Mouse (Mus musculus): ENCODE data around the gene Brinp2. TPM values are rescaled to one million over a fixed set of nuclear protein-coding genes. Genes with fewer than 3 reads are reported as not detected.

Brinp2 gene
- total RNA-seq, 2 experiments from 2014 or later = 76.5 to 80.4 TPM

DNA sequence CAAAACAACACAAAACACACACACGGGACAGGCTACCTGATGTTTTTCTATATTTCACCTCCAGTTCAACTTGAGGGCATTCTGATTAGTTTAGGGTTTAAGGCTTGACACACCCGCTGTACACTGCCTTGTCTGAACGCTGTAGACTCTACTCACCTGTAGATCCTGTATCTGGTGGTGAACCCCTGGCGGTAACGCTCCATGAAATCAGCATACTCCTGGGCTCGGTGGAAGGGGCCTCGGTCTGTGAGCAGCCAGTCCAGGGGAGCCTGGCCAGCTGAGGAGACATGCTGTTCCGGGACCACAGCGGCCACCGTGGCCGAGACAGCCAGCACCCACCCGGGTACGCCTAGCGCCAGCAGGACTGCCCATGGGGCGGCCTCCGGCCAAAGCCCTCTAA, 60.9 kb downstream of the Brinp2 start:
- DNase-seq = no peak

GRCm38 (mm10) chr1:158285198-158285597, 70.9 kb downstream of the Brinp2 start:
- DNase-seq = no peak

DNA sequence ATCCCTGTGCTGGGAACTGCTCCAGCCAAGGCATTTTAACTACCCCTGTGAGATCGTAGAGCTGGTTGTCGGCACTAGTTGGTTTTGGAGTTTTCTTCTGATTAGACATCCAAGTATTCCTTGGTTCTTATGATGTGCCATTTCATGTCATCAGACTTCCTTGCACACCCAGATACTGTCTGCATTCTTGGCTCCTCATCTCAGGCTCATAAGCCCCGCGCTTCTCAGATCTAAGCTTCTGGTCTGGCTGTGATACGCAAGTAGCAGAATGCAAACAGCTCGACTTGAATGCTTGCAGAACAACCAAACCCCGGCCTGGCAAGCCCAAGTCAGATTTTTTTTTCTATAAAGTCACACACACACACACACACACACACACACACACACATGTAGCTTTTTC, 72.3 kb downstream of the Brinp2 start:
- DNase-seq = no peak

GRCm38 (mm10) chr1:158272058-158272457, 84.1 kb downstream of the Brinp2 start:
- no peak for DNase-seq

- DNase-seq = peak in 1 of 2 experiments; percentile 27
Observed at GRCm38 (mm10) chr1:158267020-158267571, 89.0 kb downstream of the Brinp2 start.

- no peak for DNase-seq
Observed at GRCm38 (mm10) chr1:158266293-158267019, 89.7 kb downstream of the Brinp2 start.

- no peak for DNase-seq
Observed at GRCm38 (mm10) chr1:158259516-158260235, 96.5 kb downstream of the Brinp2 start.

- no peak for DNase-seq
Observed at GRCm38 (mm10) chr1:158258685-158259292, 97.3 kb downstream of the Brinp2 start.

DNA sequence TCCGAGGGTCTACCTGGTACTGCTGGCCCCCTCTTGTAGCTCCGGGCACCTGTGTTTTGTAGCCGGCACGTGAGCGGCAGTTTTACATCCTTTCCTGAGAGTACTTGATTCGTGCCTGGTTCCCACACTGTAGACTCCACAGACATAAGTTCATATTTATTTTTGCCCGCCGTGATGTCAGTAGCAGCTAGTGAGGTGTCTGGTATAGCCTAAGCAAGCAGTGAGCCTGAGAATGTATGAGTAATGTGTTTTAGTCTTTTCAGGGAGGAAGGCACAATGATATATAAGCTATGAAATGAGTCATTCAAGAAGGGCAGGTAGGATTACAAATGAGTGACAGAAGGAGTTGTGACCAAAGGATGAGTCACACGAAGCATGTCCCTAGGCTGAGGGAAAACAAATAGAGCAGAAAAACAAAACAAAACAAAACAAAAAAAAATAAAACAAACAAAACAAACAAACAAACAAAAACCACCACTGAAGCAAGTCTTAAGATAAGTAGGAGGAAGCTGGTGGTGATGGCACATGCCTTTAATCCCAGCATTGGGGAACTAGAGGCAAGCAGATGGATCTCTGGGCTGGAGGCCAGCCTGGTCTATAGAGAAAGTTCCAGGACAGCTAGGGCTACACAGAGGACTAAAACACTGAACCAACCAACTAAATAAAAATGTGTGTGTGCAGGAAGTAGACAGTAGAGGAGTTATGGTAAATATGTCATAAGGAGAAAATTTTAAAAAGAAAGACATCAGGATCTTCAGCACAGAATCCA, 100.0 kb downstream of the Brinp2 start:
- peak in 1 of 2 experiments; percentile 29 for DNase-seq

- DNase-seq = no peak
Observed at GRCm38 (mm10) chr1:158252682-158253222, 103.4 kb downstream of the Brinp2 start.

DNA sequence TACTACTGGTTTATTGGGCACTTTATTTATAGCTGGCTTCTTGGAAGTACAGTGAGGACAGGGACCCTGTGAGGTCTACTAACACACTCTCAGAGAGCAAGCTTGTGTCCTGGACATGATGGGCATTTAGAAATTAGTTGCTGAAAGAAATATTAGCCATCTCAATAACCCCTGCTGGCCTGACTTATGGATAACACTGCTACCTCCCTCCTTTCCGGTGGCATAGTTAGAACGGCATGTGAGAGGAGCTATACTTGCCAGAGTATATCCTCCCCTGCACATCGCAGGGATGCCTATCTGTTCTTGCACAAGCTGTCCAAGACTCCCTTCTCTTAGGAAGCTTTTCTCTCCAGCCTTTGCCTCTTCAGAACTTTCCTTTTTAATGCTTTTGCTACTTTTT, 107.9 kb downstream of the Brinp2 start:
- DNase-seq = no peak

- no peak for DNase-seq
Observed at GRCm38 (mm10) chr1:158246476-158247153, 109.5 kb downstream of the Brinp2 start.

- no peak for DNase-seq
Observed at GRCm38 (mm10) chr1:158245486-158245885, 110.6 kb downstream of the Brinp2 start.

GRCm38 (mm10) chr1:158244016-158244415, 112.1 kb downstream of the Brinp2 start:
- no peak for DNase-seq

DNA sequence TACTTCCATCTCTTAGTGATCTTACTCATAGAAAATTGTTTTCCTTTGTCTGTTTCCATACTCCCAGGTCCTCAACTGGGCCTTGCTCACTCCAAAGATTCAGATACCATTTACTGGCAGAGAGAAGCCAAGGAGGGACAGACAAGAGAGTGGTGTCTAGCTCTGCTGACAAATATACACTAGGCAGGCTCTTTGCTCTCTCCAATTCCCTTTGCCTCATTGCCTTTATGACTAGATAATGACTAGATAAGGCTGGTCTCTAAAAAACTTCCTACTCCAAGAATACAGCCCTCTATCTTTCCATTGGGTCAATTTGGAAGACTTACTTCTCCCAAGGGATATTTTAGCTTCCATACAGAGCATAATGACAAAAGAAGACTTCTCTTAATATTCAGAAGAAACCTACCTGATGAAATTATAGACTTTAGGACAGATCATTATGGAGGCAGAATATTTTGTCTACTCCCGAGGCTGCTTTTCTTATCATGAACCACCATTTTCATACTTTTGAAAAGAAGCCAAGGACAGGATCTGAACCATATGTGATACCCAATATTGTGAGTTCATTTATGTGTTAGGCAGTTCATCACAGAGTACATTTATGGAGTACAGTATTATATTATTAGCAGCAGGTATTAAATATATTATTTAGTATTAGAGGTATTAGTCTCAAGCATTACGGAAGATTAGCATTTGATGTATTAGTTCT, 114.1 kb downstream of the Brinp2 start:
- DNase-seq = no peak

- DNase-seq = no peak
Observed at GRCm38 (mm10) chr1:158239841-158240240, 116.3 kb downstream of the Brinp2 start.

DNA sequence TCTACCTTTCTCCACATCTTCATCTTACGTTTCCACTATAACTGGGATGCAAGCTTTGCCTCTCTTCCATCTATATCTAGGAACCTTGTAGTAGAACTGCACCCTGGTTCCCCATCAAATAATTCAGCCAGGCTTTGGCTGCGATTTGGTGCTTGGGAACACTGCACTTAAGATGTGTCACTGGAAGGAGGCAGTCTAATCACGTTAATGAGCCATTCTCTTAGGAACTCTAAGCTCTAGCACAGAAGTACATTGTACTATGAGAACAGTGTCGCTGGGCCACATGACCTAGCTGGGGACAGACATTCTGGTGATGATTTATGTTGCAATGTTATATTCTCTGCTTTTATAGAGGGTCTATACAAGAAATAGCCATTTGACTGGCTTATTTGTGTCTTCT, 117.4 kb downstream of the Brinp2 start:
- no peak for DNase-seq

GRCm38 (mm10) chr1:158228687-158229224, 127.4 kb downstream of the Brinp2 start:
- no peak for DNase-seq

GRCm38 (mm10) chr1:158227239-158227638, 128.9 kb downstream of the Brinp2 start:
- no peak for DNase-seq

DNA sequence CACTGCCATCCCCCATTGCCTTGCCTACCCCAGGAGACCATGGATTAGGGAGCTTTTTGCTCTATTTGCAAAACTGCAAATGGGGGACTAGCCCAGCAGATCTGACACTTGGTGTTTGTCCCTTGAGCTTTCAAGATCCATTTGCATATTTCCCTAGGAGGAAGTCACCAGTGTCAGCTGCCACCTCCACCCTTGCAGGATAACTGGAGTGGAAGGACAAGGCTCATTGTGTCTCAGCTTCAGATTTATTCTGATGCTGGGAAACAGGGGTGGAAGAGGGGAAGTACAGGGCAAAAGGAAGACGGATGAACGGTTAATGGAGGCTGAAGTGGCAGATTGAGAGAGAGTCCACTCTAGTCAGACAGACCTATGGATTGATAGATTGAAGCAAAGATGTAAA, 129.4 kb downstream of the Brinp2 start:
- DNase-seq = no peak

- DNase-seq = no peak
Observed at GRCm38 (mm10) chr1:158221048-158221447, 135.1 kb downstream of the Brinp2 start.
